Mouse (Mus musculus): ENCODE results near the gene Nhp2. TPM values are rescaled to one million over a fixed set of nuclear protein-coding genes. Genes with fewer than 3 reads are reported as not detected.
"Not testable (repeated sequence)": the region's sequence is repeated elsewhere in the genome, so short reads cannot be mapped to it uniquely, and the experiment has no call there.

Nhp2 gene
- polyA plus RNA-seq, 1 experiment from 2014 or later = 131 TPM

DNA sequence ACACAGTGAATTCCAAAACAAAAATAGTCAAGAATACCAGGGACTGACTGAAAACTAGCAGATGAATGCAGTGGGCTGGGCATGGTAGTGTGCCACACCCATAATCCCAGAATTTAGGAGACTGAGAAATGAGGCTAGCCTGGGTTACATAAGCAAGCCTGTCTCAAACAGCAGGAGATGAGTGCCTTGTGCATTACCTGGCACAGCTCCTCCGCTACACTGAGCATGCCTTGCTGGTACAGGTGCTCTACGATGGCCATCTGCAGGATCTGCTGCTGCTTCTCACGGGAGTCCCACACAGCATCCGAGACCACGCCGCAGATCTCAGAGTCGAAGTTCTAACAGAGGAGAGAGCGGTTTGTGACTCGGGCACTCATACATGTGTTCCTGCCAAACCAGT is 7.9 kb downstream of the Nhp2 start:
- Histone ChIP-seq H3K36me3 (replicated peaks) (peaks cover 65% of the 10 kb centered on the region), H3K9me3 (no peaks in the 10 kb centered on the region), H3K27ac (no peak overlapping the region), H3K4me2 (no peak overlapping the region), H3K27me3 (no peaks in the 10 kb centered on the region), H3K4me1 (no peaks in the 10 kb centered on the region), H3K9ac (0 out of 2 replicates have a peak overlapping the region, but pooled peaks have one; percentile 12), H3K4me3 (replicated peaks) (no peak overlapping the region)
- WGBS = 92% methylated on average over 9 of the region's 9 CpGs
- ATAC-seq (ENCODE audit: low FRiP score) = no peak

DNA sequence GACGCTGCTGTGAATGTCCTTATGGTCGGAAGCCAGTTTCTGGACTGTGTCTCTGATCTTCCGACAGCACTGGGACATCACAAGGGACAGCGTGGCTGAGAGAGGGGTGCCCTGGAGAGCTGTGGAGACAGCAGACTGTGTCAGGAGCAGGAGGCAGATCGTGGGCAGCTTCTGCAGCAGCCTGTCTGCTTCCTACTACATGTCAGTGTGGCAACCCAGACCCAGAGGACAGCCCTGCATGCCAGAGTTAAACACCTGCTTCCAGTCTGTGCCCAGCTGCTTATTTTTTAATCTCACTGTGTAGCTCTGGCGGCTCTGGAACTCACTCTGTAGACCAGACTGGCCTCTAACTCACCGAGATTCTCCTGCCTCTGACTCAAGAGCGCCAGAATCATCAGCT is 8.4 kb downstream of the Nhp2 start:
- Histone ChIP-seq H3K27ac (no peak overlapping the region), H3K4me1 (no peaks in the 10 kb centered on the region), H3K9me3 (no peaks in the 10 kb centered on the region), H3K27me3 (no peaks in the 10 kb centered on the region), H3K36me3 (replicated peaks) (peaks cover 60% of the 10 kb centered on the region), H3K4me2 (no peak overlapping the region), H3K9ac (0 out of 2 replicates have a peak overlapping the region, but pooled peaks have one; percentile 12), H3K4me3 (replicated peaks) (no peak overlapping the region)
- 89% methylated on average over 8 of the region's 8 CpGs for WGBS
- no peak for ATAC-seq (ENCODE audit: low FRiP score)

GRCm38 (mm10) chr11:51629651-51630314 is 10.2 kb downstream of the Nhp2 start:
- Histone ChIP-seq H3K27ac (no peak overlapping the region), H3K27me3 (no peaks in the 10 kb centered on the region), H3K9me3 (no peaks in the 10 kb centered on the region), H3K36me3 (replicated peaks) (peaks cover 42% of the 10 kb centered on the region), H3K4me1 (0 out of 2 replicates have a peak, but pooled peaks cover 6% of the 10 kb centered on the region), H3K4me2 (no peak overlapping the region), H3K9ac (no peak overlapping the region), H3K4me3 (replicated peaks) (no peak overlapping the region)
- WGBS = 86% methylated on average over 15 of the region's 15 CpGs
- no peak for ATAC-seq (ENCODE audit: low FRiP score)

DNA sequence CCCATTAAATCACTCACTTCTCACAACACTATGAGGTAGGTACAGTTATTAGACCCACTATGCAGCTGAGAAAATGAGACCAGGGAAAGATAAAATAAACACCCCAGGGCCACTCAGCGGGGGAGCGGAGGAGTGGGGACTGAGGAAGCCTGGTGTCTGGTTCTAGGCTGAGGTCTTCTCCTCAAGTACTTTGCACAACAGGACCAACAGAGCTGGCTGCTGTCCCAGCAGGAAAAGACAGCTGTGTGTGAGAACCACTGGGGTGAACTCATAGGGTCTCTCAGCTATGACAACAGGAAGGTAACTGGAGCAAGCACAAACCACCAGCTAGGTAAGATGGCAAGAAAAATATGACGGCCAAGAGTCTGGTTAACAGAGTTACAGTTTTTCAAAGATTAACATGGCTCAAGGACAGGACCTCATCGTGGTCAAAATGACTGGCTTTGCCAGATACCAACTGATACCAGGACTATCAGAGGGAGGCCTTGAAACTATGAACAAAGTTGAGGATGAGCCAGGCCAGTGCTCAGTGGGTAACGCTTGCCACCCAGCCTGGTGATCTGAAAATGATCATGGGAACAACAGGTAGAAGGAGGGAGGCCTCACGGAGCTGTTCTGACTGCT is 12.7 kb downstream of the Nhp2 start:
- Histone ChIP-seq H3K4me2 (no peak overlapping the region), H3K4me3 (replicated peaks) (no peak overlapping the region), H3K36me3 (replicated peaks) (peaks cover 17% of the 10 kb centered on the region), H3K9ac (no peak overlapping the region), H3K27ac (no peak overlapping the region), H3K9me3 (no peaks in the 10 kb centered on the region), H3K27me3 (no peaks in the 10 kb centered on the region), H3K4me1 (peaks cover 21% of the 10 kb centered on the region)
- WGBS = 87% methylated on average over 6 of the region's 6 CpGs
- ATAC-seq (ENCODE audit: low FRiP score) = no peak

- H3K4me2 ChIP-seq; H3K9ac ChIP-seq; H3K27me3 ChIP-seq; ATAC-seq (ENCODE audit: low FRiP score); H3K36me3 ChIP-seq (replicated peaks); H3K4me3 ChIP-seq (replicated peaks); H3K27ac ChIP-seq; H3K9me3 ChIP-seq: not testable (repeated sequence)
- peaks cover 26% of the 10 kb centered on the region for H3K4me1 ChIP-seq
- WGBS = 95% methylated on average over 7 of the region's 7 CpGs
These were observed 13.7 kb downstream of the Nhp2 start for GRCm38 (mm10) chr11:51633200-51633599.

- H3K9ac ChIP-seq = no peak overlapping the region
- no peak overlapping the region for H3K4me2 ChIP-seq
- H3K4me3 ChIP-seq (replicated peaks) = no peak overlapping the region
- no peak overlapping the region for H3K27ac ChIP-seq
- no peaks in the 10 kb centered on the region for H3K9me3 ChIP-seq
- ATAC-seq (ENCODE audit: low FRiP score) = no peak
- peaks cover 5% of the 10 kb centered on the region; the same call in 1 of the 2 replicates for H3K27me3 ChIP-seq
- WGBS = 95% methylated on average over 3 of the region's 3 CpGs
- H3K4me1 ChIP-seq = peaks cover 27% of the 10 kb centered on the region
- peaks cover 7% of the 10 kb centered on the region; the same call in 1 of the 2 replicates for H3K36me3 ChIP-seq (replicated peaks)
These were observed 14.2 kb downstream of the Nhp2 start for GRCm38 (mm10) chr11:51633721-51634120.

GRCm38 (mm10) chr11:51635127-51635524 is 15.6 kb downstream of the Nhp2 start:
- H3K9ac ChIP-seq = peak overlapping the region; percentile 74
- no peaks in the 10 kb centered on the region for H3K36me3 ChIP-seq (replicated peaks)
- WGBS = 23% methylated on average over 6 of the region's 6 CpGs
- H3K9me3 ChIP-seq = no peaks in the 10 kb centered on the region
- H3K4me1 ChIP-seq = peaks cover 27% of the 10 kb centered on the region
- H3K4me2 ChIP-seq = peak overlapping the region; percentile 75
- 0 out of 2 replicates have a peak, but pooled peaks have one; percentile 4 for ATAC-seq (ENCODE audit: low FRiP score)
- H3K4me3 ChIP-seq (replicated peaks) = peak overlapping the region; percentile 67
- H3K27ac ChIP-seq = peak overlapping the region; percentile 77; the same call in 1 of the 2 replicates
- peaks cover 5% of the 10 kb centered on the region; the same call in 1 of the 2 replicates for H3K27me3 ChIP-seq

GRCm38 (mm10) chr11:51635525-51636322 is 16.2 kb downstream of the Nhp2 start, which contains the start of gene Rmnd5b:
Gene Rmnd5b, minus strand, starts transcription at chr11:51635896.
- under 1% methylated on average over 60 of the region's 61 CpGs for WGBS
- peaks cover 27% of the 10 kb centered on the region for H3K4me1 ChIP-seq
- peaks cover 5% of the 10 kb centered on the region; the same call in 1 of the 2 replicates for H3K27me3 ChIP-seq
- H3K36me3 ChIP-seq (replicated peaks) = no peaks in the 10 kb centered on the region
- H3K4me2 ChIP-seq = peak within 1 kb of the TSS; percentile 75
- peak; percentile 87 for ATAC-seq (ENCODE audit: low FRiP score)
- peak within 1 kb of the TSS; percentile 74 for H3K9ac ChIP-seq
- peak within 1 kb of the TSS; percentile 77 for H3K27ac ChIP-seq
- H3K4me3 ChIP-seq (replicated peaks) = peak within 1 kb of the TSS; percentile 67
- no peaks in the 10 kb centered on the region for H3K9me3 ChIP-seq

GRCm38 (mm10) chr11:51636323-51636684 is 16.8 kb downstream of the Nhp2 start:
- Histone ChIP-seq H3K27ac (peak overlapping the region; percentile 77), H3K36me3 (replicated peaks) (no peaks in the 10 kb centered on the region), H3K27me3 (peaks cover 5% of the 10 kb centered on the region; the same call in 1 of the 2 replicates), H3K4me3 (replicated peaks) (peak overlapping the region; percentile 67), H3K9ac (peak overlapping the region; percentile 74), H3K4me2 (peak overlapping the region; percentile 75), H3K9me3 (no peaks in the 10 kb centered on the region), H3K4me1 (peaks cover 27% of the 10 kb centered on the region)
- 6% methylated on average over 6 of the region's 6 CpGs for WGBS
- peak; percentile 59; the same call in 1 of the 2 replicates for ATAC-seq (ENCODE audit: low FRiP score)

GRCm38 (mm10) chr11:51637971-51638414 is 18.5 kb downstream of the Nhp2 start:
- WGBS = 4% methylated on average over 17 of the region's 17 CpGs
- no peak for ATAC-seq (ENCODE audit: low FRiP score)
- H3K4me2 ChIP-seq = peak overlapping the region; percentile 42

DNA sequence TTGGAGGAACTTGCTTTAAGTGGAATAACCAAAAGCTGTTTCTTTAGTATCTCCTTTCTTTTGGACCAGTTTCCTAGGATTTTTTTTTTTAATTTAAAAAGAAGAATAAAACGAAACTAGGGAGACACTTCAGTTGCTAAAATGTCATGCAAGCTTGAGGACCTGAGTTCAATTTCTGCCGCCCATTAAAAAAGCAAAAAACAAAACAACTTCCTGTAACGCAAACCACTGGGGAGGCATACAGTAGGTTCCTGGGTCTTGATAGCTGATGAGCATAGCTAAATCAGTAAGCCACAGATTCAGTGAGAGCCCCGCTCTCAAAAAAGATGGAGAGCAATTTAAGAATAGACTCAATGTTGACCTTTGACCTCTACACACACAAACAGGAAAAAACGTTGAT is 19.0 kb downstream of the Nhp2 start:
- Histone ChIP-seq H3K4me2 (no peak overlapping the region), H3K9ac (no peak overlapping the region), H3K4me1 (peaks cover 27% of the 10 kb centered on the region), H3K27me3 (peaks cover 5% of the 10 kb centered on the region; the same call in 1 of the 2 replicates), H3K36me3 (replicated peaks) (no peaks in the 10 kb centered on the region), H3K9me3 (no peaks in the 10 kb centered on the region), H3K4me3 (replicated peaks) (no peak overlapping the region), H3K27ac (no peak overlapping the region)
- ATAC-seq (ENCODE audit: low FRiP score) = no peak
- 77% methylated on average over 5 of the region's 5 CpGs for WGBS

More at GRCm38 (mm10) chr11:51637971-51638414, 18.5 kb downstream of the Nhp2 start:
- Histone ChIP-seq H3K4me3 (replicated peaks) (no peak overlapping the region), H3K9me3 (no peaks in the 10 kb centered on the region), H3K4me1 (peaks cover 27% of the 10 kb centered on the region), H3K27me3 (peaks cover 5% of the 10 kb centered on the region; the same call in 1 of the 2 replicates), H3K27ac (no peak overlapping the region), H3K9ac (no peak overlapping the region), H3K36me3 (replicated peaks) (no peaks in the 10 kb centered on the region)

DNA sequence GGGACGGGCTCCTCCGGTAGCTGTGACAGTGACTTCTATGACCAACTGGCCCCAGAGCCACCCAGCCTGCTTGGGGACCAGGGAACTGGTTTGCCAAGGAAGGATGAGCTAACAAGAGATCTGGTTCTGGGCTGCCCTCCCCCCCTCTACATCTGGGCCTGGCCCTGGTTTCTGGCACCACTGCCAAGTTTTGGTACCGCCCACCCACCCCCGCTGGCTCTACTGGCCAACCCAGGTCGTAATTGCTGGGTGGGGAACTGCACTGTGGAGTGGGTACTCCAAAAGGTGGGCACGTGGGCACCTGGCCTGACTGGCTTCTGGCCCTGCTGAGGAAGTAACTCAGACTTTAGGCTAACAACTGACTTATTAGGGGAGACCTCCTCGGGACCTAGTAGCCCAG is 21.2 kb downstream of the Nhp2 start:
- WGBS = 87% methylated on average over 7 of the region's 7 CpGs
- no peaks in the 10 kb centered on the region for H3K9me3 ChIP-seq
- H3K4me3 ChIP-seq (replicated peaks) = no peak overlapping the region
- no peak overlapping the region for H3K4me2 ChIP-seq
- H3K36me3 ChIP-seq (replicated peaks) = no peaks in the 10 kb centered on the region
- H3K9ac ChIP-seq = no peak overlapping the region
- ATAC-seq (ENCODE audit: low FRiP score) = no peak
- H3K4me1 ChIP-seq = peaks cover 14% of the 10 kb centered on the region
- H3K27ac ChIP-seq = no peak overlapping the region
- peaks cover 5% of the 10 kb centered on the region; the same call in 1 of the 2 replicates for H3K27me3 ChIP-seq
